Mouse (Mus musculus): ENCODE measurements around the gene Nlk. TPM values are rescaled to one million over a fixed set of nuclear protein-coding genes. Genes with fewer than 3 reads are reported as not detected.
A peak's percentile ranks its signal among the peaks of the same experiment; 100 is the strongest.

Gene Nlk
- total and polyA plus RNA-seq, 2 experiments: 4.8 to 7.5 TPM

- H3K79me2 ChIP-seq (ENCODE audit: control insufficient read depth, insufficient read depth, low read length): peaks cover 12% of the 10 kb centered on the region; the same call in 1 of the 2 replicates
- H3K4me3 ChIP-seq (ENCODE audit: insufficient read depth, low read depth, low read length): no peak overlapping the region
- no peak for TF ChIP-seq CTCF (IDR thresholded peaks at IDR 0.05; ENCODE audit: low read depth, low read length)
- TF ChIP-seq POLR2A (IDR thresholded peaks at IDR 0.05; ENCODE audit: extremely low read depth, insufficient read depth, low read length): no peak
- H3K36me3 ChIP-seq (ENCODE audit: control insufficient read depth, insufficient read depth, low read length): peaks cover 19% of the 10 kb centered on the region; the same call in 1 of the 2 replicates
- H3K4me1 ChIP-seq (ENCODE audit: control insufficient read depth, insufficient read depth, low read length): no peaks in the 10 kb centered on the region
- peak overlapping the region; percentile 87 for H3K27ac ChIP-seq (replicated peaks; ENCODE audit: insufficient read depth, low read depth, low read length)
- DNase-seq (ENCODE audit: extremely low read depth, low read depth, low spot score): no peak
- no peak overlapping the region for H3K9ac ChIP-seq (ENCODE audit: low read depth, low read length)
- H3K27me3 ChIP-seq (ENCODE audit: control insufficient read depth, insufficient read depth, low read length): no peaks in the 10 kb centered on the region
- WGBS: 82% methylated on average over 12 of the region's 12 CpGs
Measured at GRCm38 (mm10) chr11:78530001-78530400, 167.2 kb downstream of the Nlk start.

DNA sequence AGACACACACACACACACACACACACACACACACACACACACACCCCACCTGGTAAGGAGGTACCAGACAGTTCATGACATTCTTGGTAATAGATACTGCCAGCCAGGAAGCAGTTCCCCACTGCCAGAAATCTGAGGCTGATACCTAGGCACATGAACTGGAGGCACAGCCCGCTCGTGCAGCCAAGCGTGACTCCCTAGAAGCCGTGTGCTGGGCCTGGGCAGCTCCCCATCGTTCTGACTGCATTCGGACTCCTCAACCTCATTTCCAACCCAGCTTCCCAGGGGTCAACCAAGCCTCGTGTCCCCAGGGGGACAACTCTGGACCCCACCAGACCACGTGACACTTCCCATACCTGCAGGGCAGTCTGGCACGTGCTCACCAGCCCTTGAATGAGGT, 168.5 kb downstream of the Nlk start:
- no peak overlapping the region for H3K4me3 ChIP-seq (ENCODE audit: insufficient read depth, low read depth, low read length)
- peaks cover 30% of the 10 kb centered on the region for H3K36me3 ChIP-seq (ENCODE audit: control insufficient read depth, insufficient read depth, low read length)
- no peaks in the 10 kb centered on the region for H3K27me3 ChIP-seq (ENCODE audit: control insufficient read depth, insufficient read depth, low read length)
- no peaks in the 10 kb centered on the region for H3K4me1 ChIP-seq (ENCODE audit: control insufficient read depth, insufficient read depth, low read length)
- H3K79me2 ChIP-seq (ENCODE audit: control insufficient read depth, insufficient read depth, low read length): peaks cover 12% of the 10 kb centered on the region; the same call in 1 of the 2 replicates
- no peak for TF ChIP-seq CTCF (IDR thresholded peaks at IDR 0.05; ENCODE audit: low read depth, low read length)
- no peak for TF ChIP-seq POLR2A (IDR thresholded peaks at IDR 0.05; ENCODE audit: extremely low read depth, insufficient read depth, low read length)
- 95% methylated on average over 9 of the region's 9 CpGs for WGBS
- no peak overlapping the region for H3K9ac ChIP-seq (ENCODE audit: low read depth, low read length)
- DNase-seq (ENCODE audit: extremely low read depth, low read depth, low spot score): no peak
- H3K27ac ChIP-seq (replicated peaks; ENCODE audit: insufficient read depth, low read depth, low read length): no peak overlapping the region

DNA sequence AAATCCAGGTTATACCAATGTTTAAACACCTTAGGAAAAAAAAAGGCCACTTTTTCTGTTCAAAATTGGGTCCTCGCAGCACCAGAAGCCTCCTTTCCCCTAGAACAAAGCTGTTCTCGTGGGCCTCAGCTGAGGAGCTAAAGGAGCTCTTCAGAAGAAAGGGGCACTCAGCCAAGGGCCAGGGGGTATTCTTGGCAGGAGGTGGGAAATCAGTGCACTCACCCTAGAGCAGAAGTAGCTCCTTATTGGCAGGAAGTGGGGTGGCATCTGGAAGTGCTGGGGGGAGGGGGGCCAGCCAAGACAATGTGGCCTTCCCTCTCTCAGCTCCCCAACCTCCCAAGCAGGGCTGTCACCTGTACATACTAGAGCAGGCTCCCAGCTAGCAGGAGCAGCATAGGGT, 172.3 kb downstream of the Nlk start:
- no peak for TF ChIP-seq POLR2A (IDR thresholded peaks at IDR 0.05; ENCODE audit: extremely low read depth, insufficient read depth, low read length)
- no peak for TF ChIP-seq CTCF (IDR thresholded peaks at IDR 0.05; ENCODE audit: low read depth, low read length)
- no peak overlapping the region for H3K27ac ChIP-seq (replicated peaks; ENCODE audit: insufficient read depth, low read depth, low read length)

GRCm38 (mm10) chr11:78523241-78523955, 173.8 kb downstream of the Nlk start:
- WGBS: 76% methylated on average over 9 of the region's 9 CpGs
- no peaks in the 10 kb centered on the region for H3K27me3 ChIP-seq (ENCODE audit: control insufficient read depth, insufficient read depth, low read length)
- no peak overlapping the region for H3K27ac ChIP-seq (replicated peaks; ENCODE audit: insufficient read depth, low read depth, low read length)
- H3K4me1 ChIP-seq (ENCODE audit: control insufficient read depth, insufficient read depth, low read length): no peaks in the 10 kb centered on the region
- H3K4me3 ChIP-seq (ENCODE audit: insufficient read depth, low read depth, low read length): no peak overlapping the region
- H3K79me2 ChIP-seq (ENCODE audit: control insufficient read depth, insufficient read depth, low read length): no peaks in the 10 kb centered on the region
- H3K36me3 ChIP-seq (ENCODE audit: control insufficient read depth, insufficient read depth, low read length): peaks cover 62% of the 10 kb centered on the region
- H3K9ac ChIP-seq (ENCODE audit: low read depth, low read length): no peak overlapping the region
- no peak for DNase-seq (ENCODE audit: extremely low read depth, low read depth, low spot score)
- no peak for TF ChIP-seq POLR2A (IDR thresholded peaks at IDR 0.05; ENCODE audit: extremely low read depth, insufficient read depth, low read length)
- no peak for TF ChIP-seq CTCF (IDR thresholded peaks at IDR 0.05; ENCODE audit: low read depth, low read length)

More for the DNA sequence above, 172.3 kb downstream of the Nlk start:
- no peak for DNase-seq (ENCODE audit: extremely low read depth, low read depth, low spot score)
- Histone ChIP-seq H3K4me1 (ENCODE audit: control insufficient read depth, insufficient read depth, low read length) (no peaks in the 10 kb centered on the region), H3K4me3 (ENCODE audit: insufficient read depth, low read depth, low read length) (no peak overlapping the region), H3K27me3 (ENCODE audit: control insufficient read depth, insufficient read depth, low read length) (no peaks in the 10 kb centered on the region), H3K9ac (ENCODE audit: low read depth, low read length) (no peak overlapping the region), H3K36me3 (ENCODE audit: control insufficient read depth, insufficient read depth, low read length) (peaks cover 61% of the 10 kb centered on the region), H3K79me2 (ENCODE audit: control insufficient read depth, insufficient read depth, low read length) (0 out of 2 replicates have a peak, but pooled peaks cover 4% of the 10 kb centered on the region)
- 88% methylated on average over 2 of the region's 2 CpGs for WGBS

- Histone ChIP-seq H3K79me2 (ENCODE audit: control insufficient read depth, insufficient read depth, low read length) (no peaks in the 10 kb centered on the region), H3K27me3 (ENCODE audit: control insufficient read depth, insufficient read depth, low read length) (no peaks in the 10 kb centered on the region), H3K4me1 (ENCODE audit: control insufficient read depth, insufficient read depth, low read length) (no peaks in the 10 kb centered on the region), H3K9ac (ENCODE audit: low read depth, low read length) (no peak overlapping the region), H3K36me3 (ENCODE audit: control insufficient read depth, insufficient read depth, low read length) (peaks cover 68% of the 10 kb centered on the region), H3K4me3 (ENCODE audit: insufficient read depth, low read depth, low read length) (no peak overlapping the region), H3K27ac (replicated peaks; ENCODE audit: insufficient read depth, low read depth, low read length) (no peak overlapping the region)
- DNase-seq (ENCODE audit: extremely low read depth, low read depth, low spot score): no peak
- TF ChIP-seq CTCF (IDR thresholded peaks at IDR 0.05; ENCODE audit: low read depth, low read length): peak; percentile 36; the same call in 1 of the 2 replicates
- no peak for TF ChIP-seq POLR2A (IDR thresholded peaks at IDR 0.05; ENCODE audit: extremely low read depth, insufficient read depth, low read length)
- 77% methylated on average over 1 of the region's 1 CpGs for WGBS
Measured at GRCm38 (mm10) chr11:78522481-78522997, 174.6 kb downstream of the Nlk start.

DNA sequence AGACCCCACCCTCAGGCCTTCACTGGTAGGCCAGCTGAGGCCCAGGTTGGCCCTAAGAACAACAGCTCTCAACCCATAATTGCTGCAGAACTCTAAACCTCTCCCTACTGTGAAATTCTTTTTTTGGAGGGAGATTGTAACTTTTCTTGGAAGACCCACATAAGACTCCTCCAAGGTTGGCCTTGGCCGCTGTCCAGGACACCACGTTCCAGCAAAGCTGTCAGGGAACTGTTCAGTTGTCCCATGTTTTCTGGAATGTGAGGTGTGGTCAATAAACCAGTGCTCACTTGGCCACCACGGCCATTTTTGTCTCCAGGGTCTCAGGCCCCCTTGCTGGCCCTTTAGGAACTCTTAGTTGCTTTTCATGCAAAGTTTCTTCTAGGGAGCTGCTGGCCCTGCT, 175.3 kb downstream of the Nlk start:
- Histone ChIP-seq H3K27me3 (ENCODE audit: control insufficient read depth, insufficient read depth, low read length) (no peaks in the 10 kb centered on the region), H3K4me3 (ENCODE audit: insufficient read depth, low read depth, low read length) (no peak overlapping the region), H3K79me2 (ENCODE audit: control insufficient read depth, insufficient read depth, low read length) (no peaks in the 10 kb centered on the region), H3K9ac (ENCODE audit: low read depth, low read length) (no peak overlapping the region), H3K36me3 (ENCODE audit: control insufficient read depth, insufficient read depth, low read length) (peaks cover 70% of the 10 kb centered on the region), H3K27ac (replicated peaks; ENCODE audit: insufficient read depth, low read depth, low read length) (no peak overlapping the region), H3K4me1 (ENCODE audit: control insufficient read depth, insufficient read depth, low read length) (no peaks in the 10 kb centered on the region)
- TF ChIP-seq POLR2A (IDR thresholded peaks at IDR 0.05; ENCODE audit: extremely low read depth, insufficient read depth, low read length): no peak
- TF ChIP-seq CTCF (IDR thresholded peaks at IDR 0.05; ENCODE audit: low read depth, low read length): no peak
- WGBS: 67% methylated on average over 3 of the region's 3 CpGs
- DNase-seq (ENCODE audit: extremely low read depth, low read depth, low spot score): no peak

All from liver, adult 2 months (tissue).